Mouse (Mus musculus) bone marrow, adult 2 months (tissue): Measurements from ENCODE around the gene Cnga2. TPM values are rescaled to one million over a fixed set of nuclear protein-coding genes. Genes with fewer than 3 reads are reported as not detected.

Experiments
- H3K27ac ChIP-seq: fragments of 200-500 bp; 2 replicates; pipeline ENCODE4 v1.5.1; 2012; ENCODE audit warnings: low read depth, mild to moderate bottlenecking, control low read depth, inconsistent platforms, low read length; ENCODE audit not compliant: control insufficient read depth, poor library complexity, insufficient read depth
- H3K4me1 ChIP-seq: fragments of 200-500 bp; 2 replicates; pipeline ENCODE4 v1.6.1; 2011; ENCODE audit warnings: low read length; ENCODE audit not compliant: control insufficient read depth, insufficient read depth
- H3K4me3 ChIP-seq: fragments of 200-500 bp; replicated peaks from 2 replicates; pipeline ENCODE3; 2011; ENCODE audit warnings: mild to moderate bottlenecking, low read depth, low read length, control low read depth; ENCODE audit not compliant: control insufficient read depth
- CTCF ChIP-seq: fragments of 200-500 bp; IDR thresholded peaks from 2 replicates; pipeline ENCODE4 v1.5.1; 2011; ENCODE audit warnings: low read length, control low read depth; ENCODE audit not compliant: control insufficient read depth, insufficient read depth
- POLR2A ChIP-seq: fragments of 200-500 bp; IDR thresholded peaks from 2 replicates; pipeline ENCODE4 v1.6.1; 2011; ENCODE audit warnings: low read depth, mild to moderate bottlenecking, control low read depth, low read length, borderline replicate concordance; ENCODE audit not compliant: control insufficient read depth
- WGBS: fragments of 180-500 bp; shearing (Covaris S2); methylation state at CpG from one replicate; pipeline ENCODE4 v1.1.7; 2018; 5-methylcytosine and 5-hydroxymethylcytosine counted together
- polyA plus RNA-seq: library from polyadenylated mRNA; stranded (reverse); fragments of >200 nt; gene quantifications from 2 replicates; pipeline ENCODE4 v1.2.4, GENCODE M21; 2011; ENCODE audit warnings: low replicate concordance; ENCODE audit not compliant: missing spikeins, insufficient read depth, insufficient read length

Gene Cnga2
- polyA plus RNA-seq, 1 experiment, result not detected

DNA sequence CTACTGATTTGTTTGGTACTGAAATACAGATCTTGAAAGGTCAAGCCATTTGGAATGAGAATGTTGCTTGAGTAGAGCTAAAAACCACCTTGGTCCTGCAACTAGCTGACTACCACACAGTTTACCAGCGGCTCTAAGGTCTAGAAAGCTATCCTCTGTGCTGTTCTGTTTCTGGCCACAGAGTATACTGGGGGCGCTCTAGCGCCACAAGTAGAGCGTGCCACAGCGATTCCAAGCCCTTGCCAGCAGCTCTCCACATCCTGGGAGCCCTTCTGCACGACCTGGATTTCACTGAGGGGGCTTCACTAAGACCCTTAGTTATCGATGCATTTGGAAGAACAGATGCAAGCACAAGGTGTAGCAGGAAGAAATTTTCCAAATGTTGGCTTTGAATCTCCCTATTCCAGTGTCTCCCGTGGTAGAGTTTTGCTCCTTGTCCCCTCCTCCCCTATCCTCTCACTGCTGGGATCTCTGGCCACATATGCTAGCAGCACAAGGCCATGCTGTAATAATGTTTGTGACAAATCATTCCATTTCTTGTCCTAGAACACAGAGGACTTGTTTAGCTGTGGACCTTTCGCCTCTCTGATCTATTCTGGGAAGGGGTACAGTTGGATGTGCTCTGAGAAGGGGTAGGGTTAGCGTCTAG lies 31.2 kb downstream of the Cnga2 start:
- Histone ChIP-seq H3K4me1 (no peaks in the 10 kb centered on the region), H3K27ac (no peak overlapping the region), H3K4me3 (no peak overlapping the region)
- WGBS, result 42% methylated on average over 10 of the region's 10 CpGs
- TF ChIP-seq POLR2A (no peak), CTCF (no peak)

- 24% methylated on average over 3 of the region's 3 CpGs for WGBS
- no peak overlapping the region for H3K4me3 ChIP-seq
- TF ChIP-seq POLR2A (no peak), CTCF (no peak)
Measured at GRCm38 (mm10) chrX:72023542-72023941, 31.9 kb downstream of the Cnga2 start.

DNA sequence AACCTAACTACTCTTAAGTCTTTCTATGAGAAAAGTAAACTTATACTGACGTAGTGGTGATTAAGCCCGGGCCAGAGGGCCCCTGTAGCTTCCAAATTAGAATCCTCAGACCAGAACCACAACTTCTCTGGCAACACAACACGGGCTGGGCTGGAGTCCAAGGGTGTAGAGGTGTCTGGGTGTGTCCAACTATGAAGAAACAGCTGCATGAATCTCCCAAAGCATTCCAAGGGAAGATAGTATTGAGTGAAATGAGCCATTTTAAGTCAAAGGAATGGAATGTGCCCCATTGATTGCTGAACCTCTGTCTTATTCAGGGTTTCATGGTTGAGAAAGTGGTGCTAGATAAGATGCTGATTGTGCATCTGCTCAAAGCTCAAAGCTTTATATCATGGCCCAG lies 52.4 kb downstream of the Cnga2 start:
- Histone ChIP-seq H3K4me3 (no peak overlapping the region), H3K27ac (no peak overlapping the region), H3K4me1 (no peaks in the 10 kb centered on the region)
- no peak for TF ChIP-seq POLR2A
- no peak for TF ChIP-seq CTCF
- 57% methylated on average over 3 of the region's 3 CpGs for WGBS

More at GRCm38 (mm10) chrX:72023542-72023941, 31.9 kb downstream of the Cnga2 start:
- Histone ChIP-seq H3K27ac (no peak overlapping the region), H3K4me1 (no peaks in the 10 kb centered on the region)

DNA sequence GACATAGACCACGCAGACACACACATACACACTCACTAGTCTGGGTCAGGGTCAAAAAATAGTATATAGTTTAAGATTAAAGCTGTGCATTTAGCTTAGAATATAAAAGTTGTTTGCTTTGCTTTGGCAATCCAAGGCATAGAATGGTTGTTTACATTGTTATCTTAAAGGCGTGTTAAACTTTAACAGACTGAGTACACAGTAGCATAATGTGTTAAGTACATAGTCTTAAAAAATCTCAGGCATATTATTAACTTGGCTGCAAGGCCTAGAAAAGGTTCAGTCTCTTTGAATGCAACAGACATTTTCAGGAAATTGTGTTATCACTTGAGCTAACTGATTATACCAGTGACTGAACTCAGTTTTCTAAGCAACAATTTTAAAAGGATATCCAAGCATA lies 56.3 kb downstream of the Cnga2 start:
- no peak overlapping the region for H3K4me3 ChIP-seq
- H3K4me1 ChIP-seq, result no peaks in the 10 kb centered on the region
- TF ChIP-seq POLR2A (no peak), CTCF (no peak)
- H3K27ac ChIP-seq, result no peak overlapping the region
- WGBS, result 86% methylated on average over 2 of the region's 2 CpGs

Other genes starting within 250 kb of the Cnga2 start
- gene Vma21, start 175.9 kb upstream of the Cnga2 start, polyA plus RNA-seq, result 4.7 and 11.4 TPM in 2 replicates
- gene Gm1141, start 70.8 kb upstream of the Cnga2 start, polyA plus RNA-seq, result not detected in 2 replicates
- gene Prrg3, start 29.2 kb upstream of the Cnga2 start, polyA plus RNA-seq, result 1.2 and 3.6 TPM in 2 replicates
- gene Fate1, start 18.9 kb upstream of the Cnga2 start, polyA plus RNA-seq, result not detected in 2 replicates
- gene Magea4, start 230.2 kb downstream of the Cnga2 start, polyA plus RNA-seq, result not detected in 2 replicates